Mouse (Mus musculus) thymus, postnatal 10 days (tissue): ENCODE measurements around the gene Sowaha.
A peak's percentile ranks its signal among the peaks of the same experiment; 100 is the strongest.

Experiments
- DNase-seq, 2 experiments: peaks; one replicate each; pipeline ENCODE4 v3.0.0; 2021; ENCODE audit warnings: low spot score in 2 of 2

Sowaha gene

DNA sequence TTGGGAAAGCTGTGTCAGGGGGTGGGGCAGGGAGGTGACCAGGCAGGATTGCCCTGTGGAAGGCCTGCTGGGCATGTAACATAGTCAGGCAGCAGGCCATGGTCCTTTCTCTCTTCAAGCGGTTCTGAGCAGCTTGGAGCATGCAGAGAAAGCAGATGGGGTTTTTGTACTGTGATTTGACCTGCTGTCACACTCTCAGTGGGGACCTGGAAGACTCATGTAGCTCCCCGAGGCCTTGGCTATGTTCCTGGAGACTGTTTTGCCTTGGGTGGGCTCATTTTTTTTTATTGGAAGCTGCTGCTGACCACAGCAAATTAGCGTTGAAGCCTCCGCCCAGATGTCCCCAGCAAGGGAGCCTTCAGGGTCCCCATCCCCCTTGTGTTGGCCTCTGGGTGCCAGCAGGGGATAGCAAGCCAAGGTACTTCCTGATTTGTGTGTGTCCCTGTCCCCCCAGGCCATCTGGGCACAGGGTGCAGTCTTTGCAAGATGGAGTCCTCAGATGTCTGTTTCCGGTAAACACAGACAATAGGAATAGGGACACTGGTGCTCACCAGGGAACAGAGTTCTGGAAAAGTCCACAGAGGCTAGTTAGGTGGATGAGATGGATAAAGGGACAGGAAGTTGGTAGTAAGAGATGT, 25.1 kb upstream of the Sowaha start:
- DNase-seq, result no peak

DNA sequence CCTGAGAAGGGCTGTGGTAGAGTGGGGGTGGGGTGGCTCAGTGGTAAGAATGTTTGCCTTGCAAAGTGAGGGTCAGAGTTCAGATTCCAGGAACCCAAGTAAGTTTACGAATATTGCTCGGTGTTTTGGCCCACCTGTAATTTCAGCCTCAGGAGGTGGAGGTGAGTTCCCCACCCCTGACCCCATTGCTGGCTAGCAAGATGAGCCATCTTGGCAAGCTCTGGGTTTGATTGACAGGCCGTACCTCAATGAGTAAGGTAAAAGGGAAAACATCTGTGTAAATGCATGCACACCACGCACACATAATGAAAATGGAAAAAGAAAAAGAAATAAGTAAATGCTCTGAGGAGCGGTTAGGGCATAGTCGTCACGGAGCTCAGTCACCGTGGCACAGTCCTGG, 24.3 kb upstream of the Sowaha start:
- DNase-seq, result no peak

DNA sequence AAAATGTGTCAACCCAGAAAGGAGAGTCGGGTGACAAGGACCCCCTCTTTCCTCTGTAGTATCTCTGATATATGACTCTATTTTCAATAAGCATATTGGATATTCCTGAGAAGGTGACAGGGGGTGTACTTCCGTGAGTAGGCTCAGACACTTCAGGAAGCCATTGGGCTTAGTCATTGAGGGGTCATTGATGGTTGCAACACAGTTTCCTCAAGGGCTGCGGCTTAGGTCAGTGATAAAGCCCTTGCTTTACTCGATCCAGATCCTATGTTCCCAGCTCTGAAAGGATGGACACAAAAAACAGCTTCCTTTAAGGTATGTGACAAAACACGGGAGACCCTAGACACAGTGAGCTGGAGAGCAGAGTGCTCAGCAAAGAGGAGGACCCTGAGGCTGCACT, 23.7 kb upstream of the Sowaha start:
- DNase-seq, result no peak

- no peak for DNase-seq
Measured at GRCm38 (mm10) chr11:53502039-53502765, 22.1 kb upstream of the Sowaha start.

GRCm38 (mm10) chr11:53500569-53500968, 20.5 kb upstream of the Sowaha start:
- no peak for DNase-seq

DNA sequence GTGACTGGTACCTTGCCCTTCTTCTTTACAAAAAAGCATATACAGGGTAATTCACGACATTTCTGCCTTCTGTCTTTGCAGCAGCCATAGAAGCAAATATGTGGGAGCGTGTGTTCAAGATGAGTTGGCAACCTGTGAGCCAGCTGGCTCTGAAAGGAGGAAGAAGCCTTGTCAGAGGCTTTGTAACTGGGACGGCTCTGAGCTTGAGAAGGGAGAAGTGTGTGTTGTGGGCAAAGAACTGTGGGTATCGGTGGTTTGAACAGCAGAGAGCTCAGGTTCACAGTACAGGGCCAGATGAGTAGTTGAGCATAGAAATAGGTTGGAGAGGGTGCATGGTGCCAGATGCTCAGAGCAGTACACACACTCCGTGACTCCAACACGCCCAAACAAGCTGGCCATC, 16.9 kb upstream of the Sowaha start:
- DNase-seq, result peak in 1 of 2 experiments; percentile 38

DNA sequence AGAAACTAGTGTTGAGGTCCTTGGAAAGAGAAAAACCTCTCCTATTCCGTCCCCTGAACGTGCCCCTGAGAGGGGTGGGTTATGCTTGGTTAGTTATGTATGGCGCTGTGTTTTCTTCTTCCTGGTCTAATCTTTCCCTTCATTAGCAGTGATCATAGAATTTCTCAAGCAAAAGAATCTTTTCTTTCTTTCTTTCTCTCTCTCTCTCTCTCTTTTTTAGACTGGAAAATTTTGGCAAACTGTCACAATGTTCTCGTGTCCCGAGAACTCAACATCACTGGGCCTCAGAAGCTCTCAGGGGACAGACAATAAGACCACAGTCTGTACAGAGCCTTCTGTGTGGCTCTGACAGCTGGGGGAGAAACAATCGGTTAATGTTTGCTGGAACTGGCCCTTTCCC, 15.3 kb upstream of the Sowaha start:
- DNase-seq, result no peak

GRCm38 (mm10) chr11:53493243-53493955, 13.3 kb upstream of the Sowaha start:
- DNase-seq, result no peak

- DNase-seq, result no peak
Measured at GRCm38 (mm10) chr11:53491954-53492401, 11.9 kb upstream of the Sowaha start.

GRCm38 (mm10) chr11:53489421-53489820, 9.3 kb upstream of the Sowaha start:
- no peak for DNase-seq

DNA sequence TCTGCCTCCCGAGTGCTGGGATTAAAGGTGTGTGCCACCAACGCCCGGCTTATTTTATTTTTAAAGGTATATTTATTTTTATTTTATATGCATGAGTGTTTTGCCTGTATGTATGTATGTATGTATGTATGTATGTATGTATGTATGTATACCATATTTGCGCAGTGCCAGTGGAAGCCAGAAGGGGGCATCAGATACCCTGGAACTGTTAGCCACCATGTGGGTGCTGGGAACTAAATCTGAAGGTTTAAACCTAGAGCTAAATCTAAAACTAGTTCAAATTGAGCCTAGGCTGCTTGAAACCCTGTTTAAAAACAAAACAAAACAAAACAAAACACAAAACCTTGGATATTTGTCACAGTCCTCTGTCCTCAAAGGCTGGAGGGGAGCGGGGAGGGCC, 8.9 kb upstream of the Sowaha start:
- DNase-seq, result no peak

GRCm38 (mm10) chr11:53486822-53487594, 6.9 kb upstream of the Sowaha start:
- DNase-seq, result no peak

DNA sequence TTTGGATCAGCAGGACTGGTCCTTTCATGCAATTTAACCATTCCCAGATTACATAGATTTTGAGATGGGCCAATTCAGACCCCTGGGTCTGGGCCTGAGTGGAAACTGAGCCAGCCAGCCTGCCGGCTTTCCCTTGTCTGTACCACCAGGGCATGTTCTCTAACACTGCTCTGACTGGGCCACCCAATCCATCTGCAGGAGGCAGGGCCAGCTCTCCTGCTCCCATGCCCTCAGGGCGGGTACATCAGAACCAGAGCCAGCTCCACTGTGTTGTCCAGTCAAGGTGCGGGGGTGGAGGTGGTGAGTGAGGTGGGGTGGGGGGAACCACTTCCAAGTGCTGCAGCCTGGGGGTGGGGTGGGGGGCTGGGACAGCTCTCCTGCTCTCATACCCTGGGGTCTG, 6.3 kb upstream of the Sowaha start:
- no peak for DNase-seq

- DNase-seq, result no peak
Measured at GRCm38 (mm10) chr11:53485719-53486118, 5.6 kb upstream of the Sowaha start.

GRCm38 (mm10) chr11:53483159-53483891, 3.3 kb upstream of the Sowaha start:
- no peak for DNase-seq

DNA sequence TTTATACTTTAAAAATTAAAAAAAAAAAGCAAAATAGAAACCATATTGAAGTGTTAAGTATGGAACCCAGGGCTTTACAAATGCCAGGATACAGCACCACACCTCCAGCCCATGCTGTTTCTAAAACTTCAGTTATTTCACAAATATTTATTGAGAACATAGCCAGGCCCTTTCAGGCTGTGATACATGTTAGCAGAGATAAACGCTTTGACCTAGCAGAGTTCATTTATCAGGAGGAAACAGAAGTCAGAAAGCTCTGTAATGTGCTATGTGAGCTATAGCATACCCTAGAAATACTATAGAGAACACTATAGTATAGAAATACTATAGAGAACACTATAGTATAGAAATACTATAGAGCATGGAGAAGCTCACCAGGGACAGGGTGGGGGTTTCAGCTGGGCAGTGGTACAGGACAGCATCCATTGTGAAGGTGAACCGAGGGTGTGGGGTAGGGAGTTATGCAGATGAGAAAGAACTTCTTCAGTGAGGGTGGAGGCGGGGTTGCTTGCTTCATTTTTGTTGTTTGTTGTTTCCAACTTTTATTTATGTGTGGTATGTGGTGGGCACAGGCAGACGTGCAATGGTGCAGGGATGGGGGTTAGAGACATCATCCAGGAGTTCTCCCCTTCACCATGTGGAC, 1.1 kb upstream of the Sowaha start:
- DNase-seq, result no peak

DNA sequence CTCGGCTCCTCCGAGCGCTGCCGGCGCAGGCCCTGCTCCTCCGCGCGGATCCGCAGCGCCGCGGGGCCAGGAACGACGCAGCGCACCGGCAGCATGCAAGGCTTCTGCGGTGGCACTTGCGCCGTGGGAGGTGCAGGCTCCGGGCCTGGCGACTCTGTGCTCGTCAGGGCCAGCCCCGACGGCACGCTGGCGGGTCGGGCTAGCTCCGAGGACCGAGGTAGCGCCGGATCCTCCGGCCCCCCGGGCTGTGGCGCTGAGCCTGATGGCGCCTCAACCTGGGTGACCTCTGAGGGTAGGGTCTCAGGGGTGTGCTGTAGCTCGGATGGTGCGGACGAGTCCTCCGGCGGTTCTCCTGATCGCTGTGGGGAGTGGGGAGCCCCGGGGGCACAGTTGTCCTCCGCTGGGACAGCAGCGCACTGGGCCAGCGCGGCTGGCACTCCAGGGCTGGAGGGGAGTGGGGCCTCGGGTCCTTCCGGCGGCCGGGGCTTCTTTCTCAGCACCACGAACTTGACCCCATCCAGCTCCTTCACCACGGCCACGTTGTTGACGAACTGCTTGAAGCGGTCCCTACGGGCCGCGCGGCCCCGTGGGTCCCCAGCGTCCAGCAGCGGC, 797 bp downstream of the Sowaha start:
- no peak for DNase-seq

DNA sequence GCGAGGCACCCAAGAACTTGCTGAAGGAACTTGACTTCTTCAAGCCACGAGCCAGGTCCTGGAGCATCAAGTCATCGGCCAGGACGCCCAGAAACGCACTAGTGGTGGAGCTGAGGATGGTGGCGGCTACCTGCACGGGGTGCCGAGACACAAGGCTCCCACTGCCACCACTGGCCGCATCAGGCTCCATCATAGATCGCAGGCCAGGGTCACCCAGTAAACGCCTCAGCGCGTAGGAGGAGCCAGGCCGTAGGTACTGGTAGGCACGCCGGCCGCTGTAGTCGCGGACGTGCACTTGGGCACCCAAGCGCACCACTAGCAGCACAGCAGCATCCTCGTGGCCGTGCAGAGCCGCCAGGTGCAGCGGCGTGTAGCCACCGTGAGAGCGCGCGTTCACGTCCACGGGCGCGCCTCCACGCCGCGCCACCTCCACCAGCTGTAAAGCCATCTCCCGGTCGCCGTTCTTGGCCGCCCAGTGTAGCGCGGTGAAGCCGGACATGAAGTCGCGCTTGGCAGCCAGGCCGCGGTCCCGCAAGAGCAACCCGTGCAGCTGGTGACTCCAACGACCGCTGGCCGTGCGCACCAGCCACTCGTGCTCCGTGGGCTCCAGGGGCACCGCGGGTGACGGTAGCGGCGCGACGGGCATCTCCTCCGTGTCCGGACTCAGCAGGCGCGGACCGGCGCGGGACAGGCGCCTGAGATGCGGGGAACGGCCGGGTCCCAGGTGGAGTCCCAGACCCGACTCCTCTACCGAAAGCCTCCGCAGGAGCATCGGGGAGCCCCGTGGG, 1.5 kb downstream of the Sowaha start:
- no peak for DNase-seq

DNA sequence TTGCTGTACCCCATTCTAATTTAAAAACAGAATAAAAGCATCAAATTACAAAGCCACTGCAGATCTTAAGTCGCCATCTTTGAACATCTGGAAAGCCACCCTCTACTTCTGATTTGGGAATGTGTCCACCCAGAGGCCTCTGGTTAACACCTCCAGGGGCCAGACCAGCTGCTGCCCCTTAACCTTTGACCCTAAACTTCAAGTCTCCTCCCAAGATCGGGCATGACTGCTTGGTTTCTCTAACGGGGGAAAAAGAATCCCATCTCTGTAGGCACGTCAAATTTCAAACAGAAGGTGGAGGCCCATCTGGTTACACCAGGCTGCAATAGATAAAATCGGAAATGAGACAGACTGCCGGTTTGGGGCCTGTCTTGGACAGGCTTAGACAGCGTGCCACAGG, 2.2 kb downstream of the Sowaha start:
- no peak for DNase-seq

DNA sequence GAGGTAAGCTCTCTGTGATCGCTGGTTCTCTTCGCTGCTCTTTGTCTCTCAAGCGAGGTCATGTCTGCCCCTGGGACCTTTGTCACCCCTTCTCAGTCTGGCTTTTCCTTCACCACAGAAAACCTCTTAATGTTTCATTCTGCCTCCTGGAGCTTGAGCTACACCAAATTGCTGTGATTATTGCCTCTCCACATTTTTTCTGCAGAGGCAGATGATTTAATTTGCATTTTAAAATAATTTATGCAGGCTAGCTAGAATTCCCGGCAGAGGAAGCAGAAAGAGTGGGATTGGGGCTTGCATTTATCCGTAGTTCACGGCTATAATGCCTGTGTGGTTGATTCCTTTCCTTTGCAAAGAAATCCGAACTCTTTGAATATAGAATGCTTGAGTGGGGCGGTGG, 4.5 kb downstream of the Sowaha start:
- no peak for DNase-seq
